8 mouse cellular contexts compared by ENCODE assay signal in the genomic region with DNA sequence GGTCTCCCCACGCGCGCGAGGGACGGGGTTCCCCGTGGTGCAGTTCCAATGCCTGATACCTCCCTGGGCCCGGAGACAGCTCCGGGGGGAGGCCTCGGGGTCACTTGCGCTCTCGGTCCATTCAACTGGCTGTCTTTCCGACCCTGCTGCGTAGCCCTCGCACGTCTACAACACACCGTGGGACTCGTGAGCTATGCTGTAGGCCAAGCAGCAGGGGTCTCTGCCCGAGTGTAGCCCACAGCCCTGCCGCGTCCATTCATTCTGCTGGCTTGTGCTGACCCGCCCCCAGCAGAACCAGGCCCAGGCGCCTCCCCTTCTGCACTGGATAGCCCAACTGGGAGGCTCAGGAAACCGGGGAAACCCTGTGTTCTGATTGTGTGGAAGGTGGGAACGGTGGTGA. TPM values are rescaled to one million over a fixed set of nuclear protein-coding genes. Genes with fewer than 3 reads are reported as not detected.
DNase-seq lines count a peak whose midpoint lies in the region; ATAC-seq and TF ChIP-seq lines count a peak whose summit lies in the region.

No protein-coding gene starts in this region.

- peak overlapping the region; percentile 89 for H3K4me3 ChIP-seq in E14TG2a.4 (replicated peaks; ENCODE audit: low read length)
- peak overlapping the region; percentile 60 for H3K4me3 ChIP-seq in intestine, postnatal 0 days (ENCODE audit: low read depth, low read length)

- peak; percentile 36; the same call in 1 of the 2 replicates for ATAC-seq in cerebellum, adult (ENCODE audit: insufficient number of reproducible peaks, low FRiP score, low TSS enrichment)
- ATAC-seq in erythroblast, adult 5-6 weeks (replicated peaks; ENCODE audit: low FRiP score, poor library complexity, severe bottlenecking), result peak; percentile 23; the same call in 1 of the 2 replicates
- ATAC-seq in intestine, postnatal 0 days, result peak; percentile 39
- no peak for ATAC-seq in CD4-positive, CD25-positive, alpha-beta regulatory T cell, adult 4 months

- DNase-seq in cerebellum, adult 8-10 months, result no peak
- DNase-seq in lung, postnatal 36 days, result peak; percentile 32
- DNase-seq in spleen, postnatal 4 days (ENCODE audit: low spot score in 2 of 2), result no peak

- H3K9ac ChIP-seq in intestine, postnatal 0 days (ENCODE audit: low read depth, low read length), result peak overlapping the region; percentile 61

- H3K4me2 ChIP-seq in intestine, postnatal 0 days (replicated peaks; ENCODE audit: low read depth), result peak overlapping the region; percentile 99

- H3K36me3 ChIP-seq in E14TG2a.4 (ENCODE audit: insufficient read depth, low read length), result peaks cover 37% of the 10 kb centered on the region
- peaks cover 13% of the 10 kb centered on the region for H3K36me3 ChIP-seq in intestine, postnatal 0 days (ENCODE audit: control insufficient read depth, insufficient read depth)

- H3K4me1 ChIP-seq in E14TG2a.4 (replicated peaks; ENCODE audit: low read depth, low read length), result peaks cover 26% of the 10 kb centered on the region
- peaks cover 7% of the 10 kb centered on the region; the same call in 1 of the 2 replicates for H3K4me1 ChIP-seq in intestine, postnatal 0 days (replicated peaks; ENCODE audit: control insufficient read depth, insufficient read depth, low read length)

- H3K27ac ChIP-seq in intestine, postnatal 0 days (ENCODE audit: low read depth, low read length), result peak overlapping the region; percentile 81

- H3K9me3 ChIP-seq in E14TG2a.4 (ENCODE audit: low read length), result no peaks in the 10 kb centered on the region
- no peaks in the 10 kb centered on the region for H3K9me3 ChIP-seq in intestine, postnatal 0 days (ENCODE audit: control insufficient read depth)

- H3K27me3 ChIP-seq in E14TG2a.4 (ENCODE audit: insufficient read depth, low read length), result peaks cover 12% of the 10 kb centered on the region; the same call in 1 of the 2 replicates
- no peaks in the 10 kb centered on the region for H3K27me3 ChIP-seq in intestine, postnatal 0 days (replicated peaks; ENCODE audit: control insufficient read depth, insufficient read depth, low read length)

- TF ChIP-seq CTCF in E14TG2a.4 (conservative IDR thresholded peaks at IDR 0.05; ENCODE audit: low read length), result no peak
- no peak for TF ChIP-seq CTCF in intestine, postnatal 0 days (IDR thresholded peaks at IDR 0.05; ENCODE audit: low read depth)

- under 1% methylated on average over 21 of the region's 24 CpGs for WGBS in intestine, postnatal 0 days

RNA-seq across cellular contexts. Expression of gene Entpd6, which starts 0.4 kb away (rescaled TPM):
- total RNA-seq in erythroblast, adult 5-6 weeks (2015; ENCODE audit: low replicate concordance), result 1.3 and 2.3 TPM in 2 replicates
- total RNA-seq in erythroblast, adult 5-6 weeks (2017; ENCODE audit: low replicate concordance), result 0.56 and 2.6 TPM in 2 replicates
- polyA plus RNA-seq in intestine, postnatal 0 days (2015; fragmentation: Nextera tagmentation; extraction: Ambion mirVana), result 8.0 and 8.2 TPM in 2 replicates
- 10 to 100 TPM; 30.1 to 49.1 TPM for polyA plus RNA-seq in CD4-positive, CD25-positive, alpha-beta regulatory T cell, adult 4 months (2017; shearing (Covaris generic))

RNA-seq across cellular contexts. Expression of gene Pygb, which starts 37.3 kb away (rescaled TPM):
- 2.1 and 2.3 TPM in 2 replicates for total RNA-seq in erythroblast, adult 5-6 weeks (2015; ENCODE audit: low replicate concordance)
- 6.6 and 8.8 TPM in 2 replicates for total RNA-seq in erythroblast, adult 5-6 weeks (2017; ENCODE audit: low replicate concordance)
- 42.3 and 43.7 TPM in 2 replicates for polyA plus RNA-seq in intestine, postnatal 0 days (2015; fragmentation: Nextera tagmentation; extraction: Ambion mirVana)
- 10 to 100 TPM; 34.4 to 85.4 TPM for polyA plus RNA-seq in CD4-positive, CD25-positive, alpha-beta regulatory T cell, adult 4 months (2017; shearing (Covaris generic))
